Mouse (Mus musculus): ENCODE measurements around the gene Wfdc10.

DNA sequence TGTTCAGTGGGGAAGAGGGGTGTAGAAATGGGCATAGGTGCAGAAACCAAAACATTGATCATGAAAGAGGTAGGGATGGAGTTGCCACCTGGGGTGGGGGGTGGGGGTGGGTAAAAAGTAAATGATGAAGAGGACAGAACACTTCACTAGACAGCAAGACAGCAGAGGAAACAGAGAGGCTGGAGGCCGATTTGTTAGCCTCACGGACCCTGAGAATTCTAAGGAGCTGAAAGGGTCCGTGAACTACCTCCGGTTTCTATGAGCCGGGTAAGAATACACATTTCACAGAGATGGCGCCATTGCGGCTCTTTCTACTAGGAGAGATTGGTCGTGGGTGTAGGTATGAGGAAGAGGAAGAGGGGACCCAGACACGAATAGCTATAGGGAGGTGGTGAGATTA, 637 bp downstream of the Wfdc10 start, which contains the start of gene Wfdc9:
- TF ChIP-seq CTCF (IDR thresholded peaks at IDR 0.05; ENCODE audit: borderline replicate concordance, insufficient read depth, low read depth, low read length) (no peak), POLR2A (IDR thresholded peaks at IDR 0.05; ENCODE audit: borderline replicate concordance, insufficient read depth, low read length) (no peak)

Measured in cerebellum, adult 2 months (tissue).